Mouse (Mus musculus): ENCODE measurements around the gene Gm10037.
A peak's percentile ranks its signal among the peaks of the same experiment; 100 is the strongest.
"Not testable (repeated sequence)": the region's sequence is repeated elsewhere in the genome, so short reads cannot be mapped to it uniquely, and the experiment has no call there.

Gene Gm10037

DNA sequence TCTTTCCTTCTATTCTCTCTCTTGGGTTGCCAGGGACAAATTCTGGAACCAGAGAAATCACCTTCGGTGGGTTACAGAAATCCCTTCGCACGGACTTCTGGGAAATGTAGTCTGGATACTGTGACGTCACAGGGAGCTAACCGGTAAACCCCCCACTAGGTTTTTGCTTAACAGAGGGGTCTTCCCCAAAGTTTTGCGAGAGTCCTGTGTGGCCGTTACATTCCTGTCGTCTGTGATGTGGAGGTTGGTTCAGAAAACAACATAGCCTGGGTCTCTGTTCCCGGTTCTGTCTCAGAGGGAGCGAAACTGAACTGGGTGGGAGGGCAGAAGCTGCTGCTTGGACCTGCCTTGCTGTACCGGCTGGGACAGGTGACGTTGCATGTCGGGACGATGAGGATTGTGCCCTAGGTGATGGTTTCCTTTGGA, at the start of gene Gm10037:
Gene Gm10037 (plus strand): TSS at position 196 of the 426 bp plus-strand sequence.
- peak; percentile 29 to 31 for DNase-seq (ENCODE audit: low spot score in 2 of 2)

DNA sequence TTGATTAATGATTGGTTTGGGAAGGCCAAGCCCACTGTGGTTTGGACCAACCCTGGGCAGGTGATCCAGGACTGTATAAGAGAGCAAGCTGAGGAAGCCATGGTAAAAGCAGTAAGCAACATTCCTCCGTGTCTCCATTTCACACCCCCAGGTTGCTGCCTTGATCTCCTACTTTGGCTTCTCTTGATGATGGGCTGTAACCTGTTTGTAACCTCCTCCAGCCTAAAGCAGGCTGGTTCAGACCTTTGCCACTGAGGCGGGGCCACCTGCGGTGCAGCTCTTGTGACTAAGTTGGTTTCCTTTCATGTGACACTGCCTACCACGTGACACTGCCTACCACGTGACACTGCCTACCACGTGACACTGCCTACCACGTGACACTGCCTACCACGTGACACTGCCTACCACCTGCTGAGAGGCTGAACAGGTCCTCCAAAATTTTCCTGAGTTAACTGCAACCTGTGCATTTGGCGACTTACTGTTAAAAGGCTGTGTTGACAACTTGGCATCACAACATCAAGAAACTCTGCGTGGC, 38.9 kb upstream of the Gm10037 start:
- DNase-seq (ENCODE audit: low spot score in 2 of 2): no peak

DNA sequence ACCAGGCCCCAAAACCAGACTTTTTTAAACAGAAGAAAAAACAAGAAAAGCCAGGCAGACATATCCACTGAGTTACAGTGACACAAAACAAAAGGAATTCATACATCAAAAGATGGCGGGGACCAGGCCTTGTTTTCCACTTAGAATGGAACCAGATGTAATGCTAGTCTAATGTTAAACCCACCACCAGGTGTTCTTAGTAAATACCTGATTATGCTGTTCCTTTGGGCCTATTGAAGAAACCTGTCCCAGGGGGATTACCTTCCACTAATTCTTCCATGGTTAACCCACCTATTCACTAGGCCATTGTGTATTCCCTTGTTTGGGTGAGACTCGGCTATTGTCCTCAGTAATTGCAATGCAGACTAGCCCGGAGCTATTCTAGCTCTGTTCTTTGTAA, 32.3 kb upstream of the Gm10037 start:
- no peak for DNase-seq (ENCODE audit: low spot score in 2 of 2)

DNA sequence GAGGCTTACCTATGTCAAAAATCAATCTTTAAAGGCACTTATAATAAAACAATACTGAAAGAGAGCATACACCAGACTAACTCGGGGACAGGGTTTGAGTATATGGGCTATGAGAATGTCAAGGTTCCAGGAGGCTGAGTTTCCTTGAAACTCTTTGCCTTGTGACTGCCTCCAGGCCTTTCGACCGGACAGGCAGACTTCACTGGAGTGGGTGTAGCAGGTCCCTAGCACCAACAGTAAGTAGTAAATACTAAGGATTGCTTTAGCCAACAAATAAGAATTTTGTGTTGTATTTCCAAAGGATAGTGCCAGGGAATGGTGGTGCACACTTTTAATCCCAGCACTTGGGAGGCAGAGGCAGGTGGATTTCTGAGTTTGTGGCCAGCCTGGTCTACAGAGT, 31.8 kb upstream of the Gm10037 start:
- not testable (repeated sequence) for DNase-seq (ENCODE audit: low spot score in 2 of 2)

DNA sequence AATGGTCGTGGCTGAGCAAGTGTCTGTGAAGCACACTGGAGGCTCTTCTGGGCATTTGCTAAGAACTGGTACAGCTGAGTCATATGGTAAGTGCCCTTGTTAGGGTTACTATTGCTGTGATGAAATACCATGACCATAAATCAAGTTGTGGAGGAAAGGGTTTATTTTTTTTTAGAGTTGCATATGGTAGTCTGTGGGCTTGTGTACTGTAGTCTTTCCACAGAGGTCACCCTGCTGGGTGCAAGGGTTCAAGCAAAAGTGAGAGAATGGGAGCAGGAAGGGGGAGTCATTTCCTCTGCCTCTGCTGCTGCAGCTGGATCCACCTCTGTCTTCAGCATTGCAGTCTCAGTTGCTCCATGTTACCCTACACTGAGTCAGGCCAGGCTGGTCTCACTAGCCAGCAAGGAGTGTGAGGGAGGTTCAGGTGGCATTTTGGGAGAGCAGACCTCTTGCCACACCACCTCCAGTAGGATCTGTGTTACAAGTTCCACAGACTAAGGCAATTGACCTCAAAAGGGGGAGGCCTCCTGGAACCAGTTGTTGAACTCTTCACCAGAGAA, 19.2 kb upstream of the Gm10037 start:
- no peak for DNase-seq (ENCODE audit: low spot score in 2 of 2)

DNA sequence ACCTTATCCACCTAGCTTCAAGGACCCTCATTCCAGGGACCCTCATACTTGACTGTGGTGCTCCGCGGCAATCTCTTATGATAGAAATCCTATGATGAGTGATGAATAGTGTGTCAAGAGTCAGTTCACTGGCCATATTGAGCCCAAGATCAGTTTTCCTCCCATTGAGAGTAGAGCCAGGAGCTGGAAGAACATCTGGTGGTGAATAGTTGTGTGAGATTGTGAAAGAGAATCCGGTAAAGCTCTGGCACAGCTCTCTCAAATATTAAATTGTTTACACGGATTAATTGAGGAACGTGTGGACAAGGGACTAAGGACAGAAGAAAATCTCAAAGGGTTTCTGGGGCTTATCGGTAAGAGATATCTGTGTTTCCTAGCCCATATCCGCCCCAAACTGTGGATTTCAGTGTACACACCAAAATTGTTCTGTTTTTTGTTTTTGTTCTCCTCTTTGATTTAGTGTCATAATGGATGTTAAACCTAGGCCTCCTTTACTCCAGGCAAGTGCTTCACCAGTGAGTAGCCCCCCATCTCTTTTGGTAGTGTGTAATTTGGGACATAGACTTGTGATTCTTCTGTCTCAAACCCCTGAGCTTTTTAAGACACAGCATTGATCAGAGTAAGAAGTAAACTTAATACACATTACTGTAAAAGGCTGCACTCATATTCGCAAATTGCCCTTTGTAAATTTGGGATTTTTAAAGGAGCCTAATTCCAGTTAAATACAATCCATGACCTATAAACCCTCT, 17.8 kb upstream of the Gm10037 start:
- DNase-seq (ENCODE audit: low spot score in 2 of 2): no peak

DNA sequence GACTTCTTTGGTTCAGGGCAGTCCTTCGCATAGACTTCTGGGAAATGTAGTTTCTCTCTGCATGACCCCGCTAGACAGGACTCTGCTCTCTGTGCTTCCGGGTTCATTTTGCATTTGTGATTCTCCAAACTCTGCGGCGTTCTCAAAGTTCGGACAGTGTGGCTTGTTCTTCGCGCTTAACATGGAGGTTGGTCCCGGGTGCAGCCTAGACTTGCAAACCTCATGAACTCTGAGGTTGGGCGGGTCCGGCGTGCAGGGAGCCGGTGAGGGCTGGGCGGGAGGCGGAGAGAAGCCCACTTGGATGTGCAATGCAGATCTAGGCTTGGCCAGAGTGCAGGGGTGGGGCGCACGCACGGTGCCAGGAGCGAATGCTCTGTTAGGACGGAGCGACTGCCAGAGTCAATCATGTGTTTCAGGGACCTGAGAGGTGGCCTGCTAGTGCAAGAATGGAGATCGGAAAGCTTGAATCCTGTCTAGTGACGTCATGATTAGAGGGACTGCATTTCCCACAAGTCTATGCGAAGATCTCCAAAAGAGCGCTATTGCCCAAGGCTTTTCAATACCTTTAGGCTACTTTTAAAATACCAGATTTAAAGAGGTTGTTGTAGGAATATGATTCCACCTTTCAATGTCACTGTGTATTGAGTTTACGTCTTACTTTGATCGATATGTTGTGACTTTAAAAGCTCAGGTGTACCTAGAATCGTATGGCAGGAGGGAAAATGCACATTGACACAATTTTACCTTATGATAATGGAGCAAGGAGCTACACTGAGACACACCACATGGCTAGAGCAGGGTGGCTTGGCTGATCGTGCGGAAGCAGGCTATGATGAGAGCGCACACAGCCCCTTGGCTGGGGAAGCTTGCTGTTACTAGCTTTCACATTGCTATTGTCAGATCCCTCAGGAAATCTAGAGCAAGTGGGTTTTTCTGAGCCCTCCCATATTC, 16.9 kb upstream of the Gm10037 start, which contains the start of gene Zfp273:
Gene Zfp273 (plus strand): TSS at position 31 of the 951 bp plus-strand sequence.
- DNase-seq (ENCODE audit: low spot score in 2 of 2): peak; percentile 56 to 58

DNA sequence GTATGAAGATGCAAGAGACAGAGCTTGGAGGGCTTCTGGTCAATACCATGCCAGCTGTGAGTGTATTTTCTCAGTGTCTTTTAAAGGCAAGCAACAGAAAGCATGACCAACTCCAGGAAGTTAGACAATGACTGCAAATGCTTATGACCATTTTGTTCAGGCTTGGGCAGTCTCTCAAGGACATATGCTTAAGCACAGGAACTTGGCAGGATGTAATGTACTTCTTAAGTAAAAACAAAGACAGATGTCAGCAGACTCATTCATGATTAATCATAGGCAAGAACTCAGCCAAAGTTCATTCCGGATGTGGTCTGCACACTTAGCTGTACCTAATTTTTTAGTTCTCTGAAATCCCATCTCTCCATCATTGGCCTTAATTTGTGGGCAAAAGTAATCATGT, 12.3 kb upstream of the Gm10037 start:
- no peak for DNase-seq (ENCODE audit: low spot score in 2 of 2)

DNA sequence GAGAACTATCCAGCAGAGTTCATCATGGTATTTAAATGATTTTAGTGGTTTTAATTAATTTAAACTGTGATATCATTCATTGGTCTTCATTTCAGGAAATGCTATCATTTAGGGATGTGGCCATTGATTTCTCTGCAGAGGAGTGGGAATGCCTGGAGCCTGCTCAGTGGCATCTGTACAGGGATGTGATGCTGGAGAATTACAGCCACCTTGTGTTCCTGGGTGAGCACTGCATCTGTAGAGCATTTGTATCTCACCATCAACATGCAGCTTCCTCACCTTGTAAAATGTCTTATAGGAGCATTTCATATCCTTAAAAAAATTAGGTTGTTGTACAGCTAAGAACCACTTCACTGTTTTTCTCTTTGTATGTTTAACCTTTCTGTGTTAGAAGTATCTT, 2.2 kb downstream of the Gm10037 start:
- DNase-seq (ENCODE audit: low spot score in 2 of 2): not testable (repeated sequence)

DNA sequence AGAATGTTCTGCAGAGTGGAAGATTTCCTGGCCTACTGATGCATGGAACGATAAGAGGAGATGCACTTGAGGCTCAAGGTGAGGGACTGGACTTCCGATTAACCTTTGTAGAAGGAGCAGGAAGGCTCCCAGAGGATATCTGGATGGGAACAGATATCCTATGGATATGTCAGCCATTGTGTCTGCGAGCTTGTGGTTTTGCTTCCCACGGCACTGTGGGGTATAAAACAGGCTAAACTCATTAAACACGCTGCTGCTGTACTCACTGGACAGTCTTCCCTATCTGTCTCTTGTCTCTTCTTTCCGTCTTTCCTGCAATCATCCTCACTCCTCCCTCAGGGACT, 12.8 kb downstream of the Gm10037 start:
- DNase-seq (ENCODE audit: low spot score in 2 of 2): no peak

DNA sequence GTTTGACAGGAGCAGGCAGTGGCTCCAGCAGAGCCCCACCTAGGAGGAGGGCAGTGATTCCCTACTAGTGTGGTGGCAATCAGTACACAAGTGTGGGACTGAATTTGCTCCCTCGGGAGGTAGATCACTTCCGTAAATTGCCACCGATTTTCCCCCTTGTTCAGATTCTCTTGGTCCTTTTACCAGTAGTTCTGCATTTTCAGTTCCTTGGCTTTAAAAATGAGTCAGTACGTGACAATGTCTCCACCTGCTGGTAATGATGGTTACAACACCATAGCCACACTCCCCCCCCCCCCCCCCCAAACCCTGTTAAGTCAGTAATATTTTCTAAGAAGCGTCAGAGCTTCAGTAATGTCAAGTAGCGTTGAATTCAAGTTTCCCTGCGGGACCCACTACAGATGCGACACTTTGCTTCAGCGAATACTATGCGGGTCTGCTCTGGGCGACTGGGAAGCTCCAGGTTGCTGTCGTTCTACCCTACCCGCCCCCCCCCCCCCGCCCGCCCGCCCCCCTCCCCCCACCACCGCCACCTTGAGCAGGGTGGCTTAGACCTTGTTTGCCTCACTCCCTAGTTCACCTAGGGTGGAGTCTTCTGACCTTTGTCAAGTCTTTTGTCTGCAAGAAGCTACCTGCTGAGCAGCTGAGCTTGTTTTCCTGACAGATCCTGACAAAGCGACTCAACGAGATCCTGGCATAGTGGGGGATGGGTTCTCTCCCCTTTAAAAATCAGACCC, 13.4 kb downstream of the Gm10037 start:
- DNase-seq (ENCODE audit: low spot score in 2 of 2): peak; percentile 38 to 60

DNA sequence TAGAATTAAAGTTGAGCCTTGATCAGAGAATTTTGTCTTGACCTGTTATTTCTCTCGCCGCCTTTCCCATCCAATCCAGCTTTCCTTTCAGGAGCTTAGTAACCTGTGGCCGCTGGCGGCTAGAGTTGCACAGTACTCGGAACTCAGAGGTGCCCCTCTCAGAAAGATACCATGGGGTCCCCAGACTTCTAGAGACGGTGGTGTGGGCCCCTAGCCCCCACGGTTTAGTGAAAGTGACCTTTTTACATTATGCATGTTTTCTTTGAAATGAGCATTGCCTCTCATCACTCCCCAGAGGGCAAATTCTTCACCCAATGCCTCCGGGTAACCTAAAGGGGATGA, 13.9 kb downstream of the Gm10037 start:
- no peak for DNase-seq (ENCODE audit: low spot score in 2 of 2)

DNA sequence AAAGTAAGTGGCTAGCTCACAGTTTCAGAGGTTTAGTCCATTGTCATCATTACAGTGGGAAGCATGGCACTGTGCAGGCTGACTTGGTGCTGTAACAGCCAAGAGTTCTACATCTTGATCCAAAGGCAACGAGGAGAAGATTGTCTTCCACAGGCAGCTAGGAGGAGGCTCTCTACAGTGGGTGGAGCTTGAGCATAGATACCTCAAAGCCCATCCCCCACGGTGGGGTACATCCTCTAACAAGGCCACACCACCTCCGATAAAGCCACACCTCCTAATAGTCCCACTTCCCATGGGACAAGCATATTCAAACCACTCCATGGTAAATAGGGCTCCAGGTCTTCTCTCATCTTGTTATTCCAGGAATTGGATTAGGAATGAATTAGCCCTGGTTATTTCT, 19.5 kb downstream of the Gm10037 start:
- no peak for DNase-seq (ENCODE audit: low spot score in 2 of 2)

DNA sequence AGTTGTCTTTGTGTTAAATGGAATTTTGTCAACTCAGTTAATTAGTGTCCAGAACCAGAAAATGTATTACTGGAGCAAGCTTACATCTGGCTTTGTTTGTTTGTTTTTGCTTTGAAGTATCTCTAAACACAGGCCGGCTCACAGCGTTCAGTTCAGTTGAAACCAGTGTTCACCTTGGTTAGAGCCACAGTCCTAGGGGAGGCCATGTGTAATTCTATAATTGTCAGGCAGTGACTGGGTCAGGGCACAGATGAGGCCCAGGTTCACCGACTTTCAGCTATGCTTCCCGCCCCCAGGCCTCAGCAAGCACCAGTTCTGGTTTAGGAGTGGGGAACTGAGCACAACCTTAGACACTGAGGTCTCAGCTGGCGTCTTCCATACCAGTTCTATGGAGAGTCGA, 22.2 kb downstream of the Gm10037 start:
- no peak for DNase-seq (ENCODE audit: low spot score in 2 of 2)

DNA sequence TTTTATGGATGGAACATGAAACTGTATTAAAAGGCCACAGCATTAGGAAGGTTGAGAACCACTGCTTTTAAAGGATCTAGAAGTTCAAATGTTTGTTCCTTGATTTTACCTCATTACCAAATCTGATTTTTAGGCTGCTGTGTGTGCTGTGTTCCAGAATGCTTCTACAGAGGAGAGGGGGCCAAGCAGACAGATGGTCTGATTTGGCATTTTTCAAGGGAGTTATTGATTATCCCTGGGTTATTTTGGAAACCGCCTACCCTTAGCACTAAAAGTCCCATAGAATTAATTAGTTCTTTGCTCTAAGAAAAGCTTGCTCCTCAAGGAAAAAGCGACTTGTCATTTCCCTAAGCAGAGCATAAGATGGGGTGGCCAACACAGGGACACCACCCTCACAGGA, 23.1 kb downstream of the Gm10037 start:
- no peak for DNase-seq (ENCODE audit: low spot score in 2 of 2)

DNA sequence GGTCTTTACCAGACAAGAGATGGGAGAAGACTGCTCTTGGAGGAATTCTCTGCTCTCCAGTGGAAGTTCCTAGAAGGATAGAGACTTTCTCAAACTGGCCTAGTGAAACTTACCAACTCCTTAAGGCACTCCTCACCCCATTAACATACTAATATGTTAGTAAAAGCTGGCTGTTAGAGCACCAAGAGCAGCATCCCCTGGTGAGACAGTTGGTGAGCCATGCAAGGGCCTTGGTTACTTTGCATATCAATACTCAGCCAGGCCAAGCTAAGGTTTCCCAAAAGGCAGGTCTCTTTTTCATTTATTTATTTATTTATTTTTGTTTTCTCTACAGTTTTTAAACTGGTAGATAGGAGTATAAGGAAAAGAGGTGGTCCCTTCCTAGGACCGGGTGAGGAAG, 26.4 kb downstream of the Gm10037 start:
- DNase-seq (ENCODE audit: low spot score in 2 of 2): no peak

DNA sequence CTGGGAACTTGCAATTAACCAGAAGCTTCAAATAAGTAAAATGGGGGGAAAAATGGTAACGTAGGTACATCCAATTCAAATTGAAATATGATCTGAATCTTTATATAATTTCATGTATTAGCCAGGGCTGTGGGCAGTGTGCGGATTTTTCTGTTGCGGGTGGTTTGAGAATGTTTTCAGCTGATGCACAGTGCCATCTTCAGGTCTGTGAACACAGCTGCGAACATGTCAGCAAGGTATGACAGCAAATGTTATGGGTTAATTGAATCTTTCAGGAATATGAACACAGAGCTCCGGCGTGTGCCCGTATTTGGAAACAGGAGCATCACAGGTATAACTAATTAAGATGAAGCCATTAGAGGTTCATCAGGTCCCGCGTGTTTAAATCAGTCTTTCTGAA, 31.6 kb downstream of the Gm10037 start:
- no peak for DNase-seq (ENCODE audit: low spot score in 2 of 2)

DNA sequence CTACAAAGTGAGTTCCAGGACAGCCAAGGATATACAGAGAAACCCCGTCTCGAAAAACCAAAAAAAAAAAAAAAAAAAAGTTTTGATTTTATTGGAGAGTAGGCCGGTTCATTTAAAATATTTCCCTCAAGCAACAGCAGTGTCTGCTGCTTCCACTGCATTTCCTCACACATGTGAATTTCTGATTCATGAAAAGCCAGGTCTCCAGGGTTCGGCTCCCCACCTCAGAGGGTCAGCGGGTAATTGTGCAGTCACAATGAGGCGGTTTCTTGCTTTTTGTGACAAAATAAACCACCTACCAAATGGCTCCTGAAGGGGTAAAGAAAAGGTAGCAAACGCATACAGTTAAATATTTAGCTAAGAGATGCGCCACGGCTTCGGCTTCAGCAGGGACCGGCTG, 32.1 kb downstream of the Gm10037 start, which contains the start of gene BC048507:
Gene BC048507 (plus strand): TSS at position 301 of the 400 bp plus-strand sequence.
- no peak for DNase-seq (ENCODE audit: low spot score in 2 of 2)

DNA sequence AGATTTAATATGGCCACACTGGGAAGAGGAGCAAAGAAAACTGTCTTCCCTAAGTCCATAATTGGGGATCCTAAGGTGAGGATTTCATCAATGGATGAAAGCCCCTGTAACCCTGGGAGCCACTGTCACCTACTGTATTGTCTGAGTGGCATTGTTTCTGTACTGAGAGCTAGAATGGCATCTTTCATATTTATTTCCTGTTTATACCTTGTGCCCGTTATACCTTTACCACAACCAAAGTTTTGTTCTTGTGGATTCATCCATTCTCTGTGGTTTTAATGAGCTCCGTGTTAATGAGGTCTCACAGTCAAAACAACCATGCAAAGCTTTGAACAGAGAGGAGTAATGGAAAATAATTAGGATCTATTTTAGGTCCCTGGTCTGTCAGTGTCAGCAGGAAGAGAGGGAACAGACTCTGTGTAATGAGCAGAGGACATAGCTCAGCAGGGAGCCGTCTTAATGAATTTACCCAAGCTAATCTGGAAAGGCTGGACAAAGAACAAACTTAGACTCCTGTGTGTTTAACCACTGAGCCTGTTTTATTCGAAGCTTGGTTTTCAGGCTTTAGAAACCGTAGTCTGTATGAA, 34.0 kb downstream of the Gm10037 start:
- no peak for DNase-seq (ENCODE audit: low spot score in 2 of 2)

DNA sequence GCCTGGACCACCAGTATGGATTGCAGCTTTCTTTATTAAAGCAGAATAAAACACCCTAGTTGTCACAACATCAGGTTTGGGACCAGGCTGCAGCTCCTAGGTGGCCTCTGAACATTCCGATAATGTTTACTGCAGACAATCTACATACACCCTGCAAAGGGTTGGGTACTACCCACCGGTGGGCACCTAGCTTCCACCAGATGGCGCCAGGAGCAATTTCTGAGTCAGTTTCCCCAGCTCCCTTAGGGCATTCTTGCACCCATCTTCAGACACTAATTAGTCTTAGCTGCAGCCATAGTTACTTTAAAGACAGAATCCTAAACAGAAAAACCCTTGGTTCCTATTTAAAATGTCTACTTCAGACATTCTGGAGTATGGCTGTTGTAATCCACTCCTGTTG, 37.0 kb downstream of the Gm10037 start:
- DNase-seq (ENCODE audit: low spot score in 2 of 2): no peak

DNA sequence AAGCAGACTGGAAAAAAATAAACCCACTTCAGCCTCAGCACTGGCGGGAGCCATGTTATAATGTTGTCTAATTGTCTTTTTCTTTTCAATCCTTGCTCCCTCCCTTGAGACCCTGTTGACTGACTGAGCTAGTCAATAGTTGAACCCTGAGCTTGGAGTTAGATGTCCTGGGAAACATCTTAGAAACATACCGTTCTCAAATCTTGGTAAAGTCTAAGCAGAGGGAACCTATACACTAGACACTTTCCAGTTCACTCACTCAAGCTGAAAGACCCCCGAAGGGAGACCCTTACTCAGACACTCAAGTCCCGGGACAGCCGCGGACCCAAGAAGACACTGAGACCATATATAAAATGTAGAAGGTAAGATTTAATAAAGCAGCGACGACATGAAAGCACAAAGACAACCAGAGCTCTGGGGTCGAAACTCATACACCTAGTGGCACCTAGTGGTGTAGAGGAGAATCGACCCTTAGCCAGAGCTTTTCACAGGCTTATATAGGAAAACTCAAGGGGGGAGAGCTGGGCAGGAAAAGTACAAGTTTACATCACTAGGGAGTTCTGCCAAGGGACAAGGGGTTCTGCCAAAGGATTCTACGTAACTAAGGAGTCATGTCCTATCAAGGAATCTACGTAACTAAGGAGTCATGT, 45.3 kb downstream of the Gm10037 start:
- not testable (repeated sequence) for DNase-seq (ENCODE audit: low spot score in 2 of 2)
